Mouse (Mus musculus) embryonic facial prominence, embryonic 15.5 days (tissue): ENCODE results near the gene Muc16. TPM values are rescaled to one million over a fixed set of nuclear protein-coding genes. Genes with fewer than 3 reads are reported as not detected.
A peak's percentile ranks its signal among the peaks of the same experiment; 100 is the strongest.

Experiments
- ATAC-seq: fragments of 200-750 bp; cut with Nextera tagmentation; 2 replicates; pipeline ENCODE4 v1.8.0; 2017; ENCODE audit warnings: low read depth, moderate TSS enrichment; ENCODE audit not compliant: insufficient number of reproducible peaks, low FRiP score, low TSS enrichment
- H3K27ac ChIP-seq: fragments of 300-500 bp; sonication (generic); replicated peaks from 2 replicates; pipeline ENCODE4 v1.5.1; 2015; ENCODE audit warnings: mild to moderate bottlenecking, inconsistent platforms
- H3K27me3 ChIP-seq: fragments of 300-500 bp; sonication (generic); 2 replicates; pipeline ENCODE4 v1.6.1; 2015; ENCODE audit warnings: inconsistent platforms
- H3K36me3 ChIP-seq: fragments of 300-500 bp; sonication (generic); 2 replicates; pipeline ENCODE4 v1.6.1; 2015; ENCODE audit warnings: mild to moderate bottlenecking, inconsistent platforms
- H3K4me1 ChIP-seq: fragments of 300-500 bp; sonication (generic); 2 replicates; pipeline ENCODE4 v1.6.1; 2015; ENCODE audit warnings: inconsistent platforms
- H3K4me2 ChIP-seq: fragments of 300-500 bp; sonication (generic); replicated peaks from 2 replicates; pipeline ENCODE4 v1.6.1; 2015; ENCODE audit warnings: mild to moderate bottlenecking, inconsistent platforms
- H3K4me3 ChIP-seq: fragments of 300-500 bp; sonication (generic); replicated peaks from 2 replicates; pipeline ENCODE4 v1.5.1; 2015; ENCODE audit warnings: mild to moderate bottlenecking, inconsistent platforms
- H3K9ac ChIP-seq: fragments of 300-500 bp; sonication (generic); 2 replicates; pipeline ENCODE4 v1.6.1; 2015; ENCODE audit warnings: inconsistent platforms
- H3K9me3 ChIP-seq: fragments of 300-500 bp; sonication (generic); replicated peaks from 2 replicates; pipeline ENCODE4 v1.6.1; 2016; ENCODE audit warnings: inconsistent platforms
- WGBS: fragments of 180-500 bp; shearing (Covaris S2); methylation state at CpG from one replicate; pipeline ENCODE4 v1.1.7; 2015; 5-methylcytosine and 5-hydroxymethylcytosine counted together
- polyA plus RNA-seq: library from polyadenylated mRNA; unstranded; fragments of >200 nt; fragmentation: Nextera tagmentation; extraction: Ambion mirVana; gene quantifications from 2 replicates; pipeline ENCODE4 v1.2.1, GENCODE M21; 2015

Gene Muc16
- polyA plus RNA-seq: 0.24 and 0.73 TPM in 2 replicates

- H3K9ac ChIP-seq: no peak within 1 kb of the TSS
- no peak for ATAC-seq
- H3K4me2 ChIP-seq: no peak within 1 kb of the TSS
- 70% methylated on average over 4 of the region's 4 CpGs for WGBS
- no peaks in the 10 kb centered on the region for H3K36me3 ChIP-seq
- H3K4me3 ChIP-seq: no peak within 1 kb of the TSS
- H3K9me3 ChIP-seq: no peaks in the 10 kb centered on the region
- no peaks in the 10 kb centered on the region for H3K4me1 ChIP-seq
- no peaks in the 10 kb centered on the region for H3K27me3 ChIP-seq
- H3K27ac ChIP-seq: no peak within 1 kb of the TSS
Measured at GRCm38 (mm10) chr9:18674480-18675154, at the start of gene Muc16. Gene Muc16 (minus strand): TSS chr9:18674530.

GRCm38 (mm10) chr9:18722712-18723099 is 48.4 kb upstream of the Muc16 start:
- no peak for ATAC-seq
- H3K36me3 ChIP-seq: no peaks in the 10 kb centered on the region
- 41% methylated on average over 4 of the region's 4 CpGs for WGBS
- H3K4me3 ChIP-seq: no peak overlapping the region
- H3K9ac ChIP-seq: no peak overlapping the region
- no peak overlapping the region for H3K27ac ChIP-seq
- H3K27me3 ChIP-seq: no peaks in the 10 kb centered on the region
- no peak overlapping the region for H3K4me2 ChIP-seq
- H3K9me3 ChIP-seq: no peaks in the 10 kb centered on the region
- H3K4me1 ChIP-seq: 0 out of 2 replicates have a peak, but pooled peaks cover 6% of the 10 kb centered on the region

GRCm38 (mm10) chr9:18721931-18722711 is 47.8 kb upstream of the Muc16 start:
- ATAC-seq: no peak
- H3K9ac ChIP-seq: no peak overlapping the region
- H3K4me2 ChIP-seq: no peak overlapping the region
- H3K9me3 ChIP-seq: no peaks in the 10 kb centered on the region
- H3K27ac ChIP-seq: no peak overlapping the region
- H3K36me3 ChIP-seq: no peaks in the 10 kb centered on the region
- 19% methylated on average over 6 of the region's 6 CpGs for WGBS
- no peak overlapping the region for H3K4me3 ChIP-seq
- H3K27me3 ChIP-seq: no peaks in the 10 kb centered on the region
- H3K4me1 ChIP-seq: 0 out of 2 replicates have a peak, but pooled peaks cover 6% of the 10 kb centered on the region

- Histone ChIP-seq H3K4me3 (no peak overlapping the region), H3K36me3 (no peaks in the 10 kb centered on the region), H3K27ac (no peak overlapping the region), H3K27me3 (no peaks in the 10 kb centered on the region), H3K9me3 (no peaks in the 10 kb centered on the region), H3K4me1 (0 out of 2 replicates have a peak, but pooled peaks cover 6% of the 10 kb centered on the region), H3K4me2 (no peak overlapping the region), H3K9ac (no peak overlapping the region)
- ATAC-seq: no peak
- WGBS: 14% methylated on average over 2 of the region's 2 CpGs
Measured at GRCm38 (mm10) chr9:18721011-18721410, 46.7 kb upstream of the Muc16 start.

GRCm38 (mm10) chr9:18705628-18706027 is 31.3 kb upstream of the Muc16 start:
- Histone ChIP-seq H3K27ac (no peak overlapping the region), H3K9ac (no peak overlapping the region), H3K36me3 (no peaks in the 10 kb centered on the region), H3K4me2 (no peak overlapping the region), H3K4me1 (no peaks in the 10 kb centered on the region), H3K27me3 (no peaks in the 10 kb centered on the region), H3K4me3 (no peak overlapping the region), H3K9me3 (no peaks in the 10 kb centered on the region)
- no peak for ATAC-seq

- Histone ChIP-seq H3K36me3 (no peaks in the 10 kb centered on the region), H3K27me3 (no peaks in the 10 kb centered on the region), H3K9me3 (no peaks in the 10 kb centered on the region), H3K4me3 (no peak overlapping the region), H3K4me2 (no peak overlapping the region), H3K9ac (no peak overlapping the region), H3K4me1 (no peaks in the 10 kb centered on the region), H3K27ac (no peak overlapping the region)
- ATAC-seq: no peak
- 43% methylated on average over 2 of the region's 2 CpGs for WGBS
Measured at GRCm38 (mm10) chr9:18598366-18598765, 76.0 kb downstream of the Muc16 start.

GRCm38 (mm10) chr9:18508098-18508497 is 166.2 kb downstream of the Muc16 start:
- no peak for ATAC-seq
- Histone ChIP-seq H3K36me3 (no peaks in the 10 kb centered on the region), H3K4me2 (no peak overlapping the region), H3K4me3 (no peak overlapping the region), H3K4me1 (no peaks in the 10 kb centered on the region), H3K9me3 (no peaks in the 10 kb centered on the region), H3K27me3 (no peaks in the 10 kb centered on the region), H3K27ac (no peak overlapping the region), H3K9ac (no peak overlapping the region)
- 50% methylated on average over 2 of the region's 2 CpGs for WGBS

GRCm38 (mm10) chr9:18478168-18478567 is 196.2 kb downstream of the Muc16 start, which contains the start of the genes Zfp558 and Mbd3l1:
Gene Zfp558 (minus strand): TSS chr9:18478268.
Gene Mbd3l1 (plus strand): TSS chr9:18478359.
- Histone ChIP-seq H3K27ac (no peak within 1 kb of the TSS), H3K4me2 (no peak within 1 kb of the TSS), H3K36me3 (no peaks in the 10 kb centered on the region), H3K4me1 (no peaks in the 10 kb centered on the region), H3K27me3 (no peaks in the 10 kb centered on the region), H3K9ac (no peak within 1 kb of the TSS), H3K9me3 (no peaks in the 10 kb centered on the region), H3K4me3 (no peak within 1 kb of the TSS)
- ATAC-seq: no peak
- 71% methylated on average over 3 of the region's 3 CpGs for WGBS

- H3K27me3 ChIP-seq: no peaks in the 10 kb centered on the region
- WGBS: 3% methylated on average over 37 of the region's 39 CpGs
- H3K4me1 ChIP-seq: no peaks in the 10 kb centered on the region
- H3K9me3 ChIP-seq: no peaks in the 10 kb centered on the region
- ATAC-seq: peak; percentile 95
- peak overlapping the region; percentile 76 for H3K4me3 ChIP-seq
- peak overlapping the region; percentile 65 for H3K4me2 ChIP-seq
- peak overlapping the region; percentile 87 for H3K27ac ChIP-seq
- H3K36me3 ChIP-seq: no peaks in the 10 kb centered on the region
- H3K9ac ChIP-seq: peak overlapping the region; percentile 47
Measured at GRCm38 (mm10) chr9:18473324-18474128, 200.8 kb downstream of the Muc16 start.

GRCm38 (mm10) chr9:18468005-18468404 is 206.3 kb downstream of the Muc16 start:
- Histone ChIP-seq H3K4me3 (no peak overlapping the region), H3K27ac (no peak overlapping the region), H3K4me1 (no peaks in the 10 kb centered on the region), H3K27me3 (no peaks in the 10 kb centered on the region), H3K9ac (no peak overlapping the region), H3K36me3 (no peaks in the 10 kb centered on the region), H3K9me3 (no peaks in the 10 kb centered on the region), H3K4me2 (no peak overlapping the region)
- ATAC-seq: no peak
- 86% methylated on average over 3 of the region's 3 CpGs for WGBS

GRCm38 (mm10) chr9:18467350-18467749 is 207.0 kb downstream of the Muc16 start:
- Histone ChIP-seq H3K4me1 (no peaks in the 10 kb centered on the region), H3K4me3 (no peak overlapping the region), H3K27ac (no peak overlapping the region), H3K4me2 (no peak overlapping the region), H3K36me3 (no peaks in the 10 kb centered on the region), H3K9ac (no peak overlapping the region), H3K27me3 (no peaks in the 10 kb centered on the region), H3K9me3 (no peaks in the 10 kb centered on the region)
- no peak for ATAC-seq
- 69% methylated on average over 3 of the region's 3 CpGs for WGBS
